Mouse (Mus musculus): ENCODE data around the gene Gm45783.
"Not testable (repeated sequence)": the region's sequence is repeated elsewhere in the genome, so short reads cannot be mapped to it uniquely, and the experiment has no call there.

Gene Gm45783

DNA sequence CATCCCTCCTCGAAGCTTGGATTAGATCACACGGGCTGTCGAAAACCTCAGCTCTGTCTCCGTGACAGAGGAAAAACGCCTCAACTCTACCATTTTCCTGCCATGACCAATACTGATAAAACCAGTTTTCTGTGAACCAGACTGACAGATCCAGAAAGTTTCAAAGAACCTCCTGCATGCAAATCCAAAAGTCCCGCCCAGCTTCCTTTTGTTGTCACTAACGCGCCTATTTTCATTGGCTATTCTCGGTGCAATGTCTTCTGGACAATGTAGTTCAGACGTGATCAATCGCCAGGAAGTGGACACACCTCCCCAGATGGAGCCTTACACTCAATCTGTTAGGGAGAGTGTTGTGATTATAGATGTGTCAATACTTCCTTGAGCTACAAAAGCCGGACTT is at the start of gene Gm45783:
TSS of gene Gm45783 (minus strand) at position 143 of the 400 bp plus-strand sequence.
- DNase-seq: not testable (repeated sequence)

DNA sequence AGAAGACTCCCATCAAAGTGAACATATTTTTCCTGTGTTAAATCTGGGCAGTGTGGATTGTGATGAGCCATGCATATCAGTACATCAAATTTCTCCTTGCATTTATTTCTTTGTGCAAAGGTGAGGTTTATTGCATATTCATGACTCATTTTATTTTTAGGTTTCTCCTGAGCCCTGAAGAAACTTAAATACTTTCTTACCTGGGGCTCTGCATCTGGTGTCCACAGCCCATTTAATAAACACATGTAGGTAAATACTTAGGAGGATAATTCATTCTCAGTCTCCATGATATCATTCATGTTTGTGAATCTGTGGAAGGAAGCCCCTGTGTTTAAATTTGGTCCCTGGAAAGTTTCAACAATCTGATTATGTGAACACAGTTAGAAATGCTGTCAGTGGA is 25.2 kb upstream of the Gm45783 start, which contains the start of gene Vmn2r31:
TSS of gene Vmn2r31 (minus strand) at position 101 of the 400 bp plus-strand sequence.
- not testable (repeated sequence) for DNase-seq

DNA sequence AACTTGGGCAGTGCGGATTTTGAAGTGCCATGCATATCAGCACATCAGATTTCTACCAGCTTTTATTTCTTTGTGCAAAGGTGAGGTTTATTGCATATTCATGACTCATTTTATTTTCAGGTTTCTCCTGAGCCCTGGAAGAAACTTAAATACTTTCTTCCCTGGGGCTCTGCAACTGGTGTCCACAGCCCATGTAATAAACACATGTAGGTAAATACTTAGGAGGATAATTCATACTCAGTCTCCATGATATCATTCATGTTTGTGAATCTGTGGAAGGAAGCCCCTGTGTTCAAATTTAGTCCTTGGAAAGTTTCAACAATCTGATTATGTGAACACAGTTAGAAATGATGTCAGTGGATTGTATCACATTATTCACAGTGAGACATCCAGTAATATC is 36.9 kb downstream of the Gm45783 start, which contains the start of gene Vmn2r30:
TSS of gene Vmn2r30 (minus strand) at position 101 of the 400 bp plus-strand sequence.
- DNase-seq: not testable (repeated sequence)

DNA sequence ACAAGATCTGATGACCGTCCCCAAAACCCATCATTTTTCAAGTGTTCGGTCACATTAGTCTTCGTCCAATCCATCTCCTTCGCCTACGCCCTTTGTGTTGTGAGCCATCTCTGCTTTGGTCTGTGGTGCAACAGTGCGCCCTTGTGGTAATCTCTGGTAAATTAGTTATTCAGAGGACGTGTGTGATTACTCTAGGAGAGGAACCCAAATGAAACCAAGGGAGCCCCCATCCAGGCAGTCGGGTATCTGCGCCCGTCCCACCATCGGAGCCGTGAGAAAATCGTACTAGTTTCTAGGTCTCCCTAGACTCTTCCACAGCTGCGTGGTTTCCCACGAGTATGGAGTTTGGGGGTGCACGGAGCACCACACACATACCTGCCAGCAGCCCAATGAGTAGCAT is 78.8 kb downstream of the Gm45783 start:
- DNase-seq: peak; percentile 26 to 45

All from thymus, postnatal 36 days (tissue).